Mouse (Mus musculus) B cell, adult (primary cell): ENCODE results near the gene Prl5a1. TPM values are rescaled to one million over a fixed set of nuclear protein-coding genes. Genes with fewer than 3 reads are reported as not detected.

ENCODE experiments used
- total RNA-seq: library from RNA; stranded (reverse); gene quantifications from 4 replicates; pipeline ENCODE4 v1.2.4, GENCODE M21; 2023; ENCODE audit not compliant: inconsistent age

The Prl5a1 gene
- not detected in 4 replicates for total RNA-seq

DNA sequence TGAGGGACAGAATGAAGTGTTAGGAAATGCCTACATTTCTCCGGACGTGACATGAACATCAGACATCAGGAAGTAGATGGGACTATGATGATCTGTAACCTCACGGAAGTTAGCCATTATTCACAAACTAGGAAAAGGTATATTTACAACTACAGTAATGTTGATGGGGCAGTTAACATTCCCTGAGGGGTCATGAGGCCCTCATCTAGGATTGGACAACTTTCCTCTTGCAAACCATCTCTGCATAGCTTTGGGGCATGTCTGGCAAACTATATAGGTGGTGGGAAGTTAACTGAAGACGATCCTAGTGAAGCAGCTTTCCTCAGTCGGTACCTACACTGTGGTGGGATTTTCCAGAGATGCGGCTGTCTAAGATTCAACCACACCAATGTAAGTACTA, at the start of gene Prl5a1:
Gene Prl5a1, plus strand, starts transcription at position 301 of the 400 bp plus-strand sequence.

Other genes starting within 250 kb of the Prl5a1 start
- not detected in 4 replicates for gene Prl4a1, start 126.3 kb upstream of the Prl5a1 start, total RNA-seq
- 296 to 389 TPM (median 318 TPM) in 4 replicates for gene Gm11361, start 115.0 kb downstream of the Prl5a1 start, total RNA-seq